Mouse (Mus musculus) lung, postnatal 25 days (tissue): ENCODE data around the gene Ssh2.

Experiments used
- DNase-seq: peaks from one replicate; pipeline ENCODE4 v3.0.0; 2022; ENCODE audit warnings: low spot score

Ssh2 gene

DNA sequence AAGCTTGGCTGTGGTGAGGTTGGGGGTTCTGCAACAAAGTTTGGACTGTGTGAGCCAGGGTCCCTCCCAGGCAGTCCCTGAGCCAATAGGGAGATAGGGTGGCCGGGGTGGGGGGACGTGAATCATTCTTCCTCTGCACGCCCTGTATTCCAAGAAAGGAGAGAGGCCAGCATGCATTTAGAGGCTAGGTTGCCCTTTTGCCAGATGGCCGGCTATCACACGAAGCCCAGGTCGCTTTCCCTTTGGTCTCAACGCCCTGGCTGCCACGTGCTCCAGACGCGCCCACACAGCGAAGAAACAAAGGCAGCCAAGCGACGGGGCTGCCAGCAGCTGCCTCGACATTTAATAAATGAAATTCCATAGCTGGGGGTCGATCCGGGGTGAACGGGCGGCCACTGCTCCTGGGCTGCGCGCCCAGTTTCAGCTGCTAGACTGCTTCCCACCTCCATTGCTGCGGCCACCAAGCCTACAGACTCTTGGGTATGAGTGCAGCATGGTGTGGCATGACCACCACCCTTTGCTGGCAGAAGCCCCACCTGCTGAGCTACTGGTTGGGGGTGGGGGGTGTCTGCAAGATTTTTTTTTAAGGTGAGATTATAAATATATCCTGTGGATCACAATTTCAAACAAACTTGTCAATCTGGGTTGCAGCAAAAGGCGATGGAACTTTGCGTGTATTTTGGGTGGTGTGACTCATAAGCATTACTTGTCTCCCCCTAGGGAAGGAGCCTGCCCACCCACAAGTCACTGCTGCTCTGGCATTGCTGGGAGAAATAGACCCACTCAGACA lies 275.6 kb downstream of the Ssh2 start:
- no peak for DNase-seq

DNA sequence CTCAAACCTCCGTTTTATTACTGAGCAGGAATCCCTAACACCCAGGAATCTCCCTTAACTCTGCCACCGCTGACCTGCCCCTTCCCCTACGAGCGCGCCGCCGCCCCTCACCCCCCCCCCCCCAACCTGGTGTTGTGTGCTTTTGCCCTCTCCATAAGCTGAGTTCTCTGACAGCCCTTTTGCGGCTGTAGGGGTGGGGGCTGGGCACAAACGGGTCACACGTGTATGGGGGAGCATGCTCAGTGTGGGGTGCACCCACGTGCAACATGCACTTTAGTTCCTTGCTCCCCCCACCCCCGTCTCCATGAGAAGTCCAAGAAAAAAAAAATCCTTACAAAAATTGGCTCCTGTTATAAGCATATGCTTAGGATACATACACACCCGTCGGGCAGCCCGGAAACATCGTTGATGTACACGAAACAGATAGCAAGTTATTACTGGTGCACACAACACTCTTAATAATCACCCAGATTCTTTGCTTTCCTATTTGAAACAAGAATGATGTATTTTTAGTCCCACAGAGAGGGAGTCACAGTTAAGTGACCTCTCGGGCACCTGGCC lies 276.3 kb downstream of the Ssh2 start:
- no peak for DNase-seq

DNA sequence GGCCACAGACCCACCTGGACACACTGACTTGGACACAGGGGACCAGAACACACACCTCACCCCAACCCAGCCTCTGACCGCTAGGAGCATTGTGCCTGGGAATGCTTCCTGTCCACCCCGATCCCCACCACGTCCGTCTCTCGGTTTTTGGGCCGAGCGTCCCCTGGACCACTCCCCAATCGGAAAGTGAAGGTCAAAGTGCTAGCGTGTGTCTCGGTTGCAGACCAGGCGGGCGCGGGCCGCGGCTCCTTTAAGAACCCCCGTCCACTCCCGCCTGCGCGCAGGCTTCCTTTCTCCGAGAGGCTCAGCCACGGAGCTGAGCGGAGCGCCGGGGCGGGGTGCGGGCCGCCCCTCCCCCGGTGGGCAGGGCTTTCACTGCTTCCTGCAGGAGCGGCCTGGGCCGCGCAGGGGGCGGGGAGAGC lies 276.8 kb downstream of the Ssh2 start:
- peak; percentile 95 for DNase-seq

DNA sequence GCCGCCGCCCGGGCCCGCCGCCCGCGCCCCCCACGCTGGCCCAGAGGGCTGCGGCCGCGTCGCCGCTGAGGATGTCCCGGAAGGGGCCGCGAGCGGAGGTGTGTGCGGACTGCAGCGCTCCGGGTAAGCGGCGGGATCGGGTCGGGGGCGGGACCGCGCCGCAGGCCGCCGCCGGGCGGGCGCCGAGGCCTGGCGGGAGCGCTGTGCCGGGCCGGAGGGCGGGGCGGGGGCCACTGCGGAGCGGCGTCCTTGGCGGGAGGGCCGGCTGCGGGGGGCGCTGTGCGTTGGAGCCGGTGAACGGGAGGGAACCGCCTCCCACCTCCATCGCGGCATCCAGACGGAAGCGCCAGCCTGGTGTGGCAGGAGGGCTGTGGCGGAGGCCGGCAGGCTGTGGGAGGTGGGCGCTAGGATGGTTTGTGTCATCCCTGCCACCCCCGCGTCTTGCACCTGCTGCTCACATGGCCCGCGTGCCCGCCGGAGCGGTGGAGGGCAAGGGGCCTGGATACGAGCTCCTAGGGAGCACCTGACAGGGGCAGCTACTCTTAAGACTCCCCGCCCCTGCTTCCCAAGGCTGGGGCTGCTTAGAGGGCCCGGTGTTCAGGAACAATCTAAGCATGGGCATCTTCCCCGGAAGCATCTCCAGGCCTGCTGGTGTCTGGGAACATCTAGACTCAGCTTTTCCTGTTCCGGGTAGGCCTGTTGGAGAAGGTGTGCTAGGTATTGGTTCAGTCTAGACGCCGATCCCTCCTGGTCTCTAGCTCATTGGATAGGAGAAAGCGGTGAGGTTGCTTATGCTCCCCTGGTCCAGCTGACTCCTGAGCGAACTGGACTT lies 277.6 kb downstream of the Ssh2 start, which contains the start of gene Git1:
Git1 (plus strand) TSS at position 51 of the 832 bp plus-strand sequence.
- DNase-seq: no peak

DNA sequence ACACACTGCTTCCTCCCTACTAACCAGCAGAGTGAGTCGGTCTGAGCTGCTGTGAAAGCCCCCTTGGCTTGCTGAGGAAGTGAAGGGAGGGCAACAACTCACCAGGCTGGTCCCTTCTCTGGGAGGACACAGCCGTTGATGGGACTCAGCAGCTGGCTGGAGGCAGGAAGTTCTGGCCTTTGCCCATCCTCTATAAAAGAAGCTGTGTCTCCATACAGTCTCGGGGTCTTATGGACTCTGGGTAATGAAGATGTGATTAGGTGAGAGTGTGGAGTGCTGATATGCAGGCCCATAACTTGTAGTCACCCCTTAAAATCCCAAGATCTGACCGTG lies 278.2 kb downstream of the Ssh2 start:
- no peak for DNase-seq

DNA sequence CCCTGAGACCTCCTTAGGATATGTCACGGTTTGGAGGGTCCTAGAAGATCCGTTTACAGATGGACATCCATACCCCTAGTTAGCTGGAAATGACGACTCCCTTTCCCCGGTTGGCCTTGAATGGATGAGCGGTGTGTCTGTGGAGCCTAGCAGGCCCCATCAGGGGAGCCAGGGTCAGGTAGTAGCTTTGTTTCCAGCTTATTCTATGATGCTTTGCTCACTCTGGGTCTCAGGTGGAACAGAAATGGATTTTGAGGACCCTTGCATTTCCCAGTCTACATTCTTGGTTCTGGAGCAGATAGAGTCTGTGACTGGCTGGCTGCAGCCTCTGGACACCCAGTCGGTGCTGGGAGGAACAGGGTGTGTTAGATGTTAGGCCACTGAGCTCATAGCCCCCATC lies 278.7 kb downstream of the Ssh2 start:
- no peak for DNase-seq

DNA sequence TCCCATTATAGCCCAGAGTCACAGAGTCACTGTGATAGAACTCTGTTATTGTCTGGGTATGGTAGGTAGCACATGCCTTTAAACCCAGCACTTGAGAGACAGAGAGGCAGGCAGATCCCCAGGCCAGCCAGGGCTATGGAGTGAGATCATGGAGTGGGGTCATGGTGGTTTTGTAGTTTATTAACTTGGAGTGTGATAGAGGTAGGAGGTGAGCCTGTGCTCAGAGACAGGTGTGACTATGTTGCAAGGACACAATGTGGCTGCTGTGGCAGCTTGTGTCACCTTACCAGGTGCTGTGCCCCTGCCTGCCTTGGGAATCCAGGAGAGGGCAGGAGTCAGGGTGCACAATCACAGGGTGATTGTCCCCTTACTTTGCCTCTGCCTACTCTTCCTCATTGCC lies 279.4 kb downstream of the Ssh2 start:
- no peak for DNase-seq

DNA sequence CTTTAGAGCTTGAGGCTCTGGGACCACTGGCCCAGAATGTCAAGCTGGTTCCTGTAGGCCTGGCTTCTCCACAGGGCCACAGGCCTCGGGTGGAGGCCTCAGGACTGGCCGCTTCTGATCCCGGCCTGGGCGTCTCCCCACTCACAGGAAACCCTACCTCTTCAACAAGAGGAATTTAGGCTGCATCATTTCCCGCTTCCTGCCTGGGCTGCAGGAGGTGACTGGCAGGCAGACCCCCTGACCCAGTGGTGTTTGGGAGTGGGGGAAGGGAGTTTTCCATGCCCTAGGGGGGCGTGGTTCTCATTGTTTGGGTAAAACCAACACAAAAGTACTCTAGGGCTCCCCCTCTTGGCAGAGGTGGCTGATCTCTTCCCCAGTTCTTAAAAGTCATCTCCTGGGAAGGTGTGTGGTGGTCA lies 281.3 kb downstream of the Ssh2 start:
- DNase-seq: peak; percentile 90

DNA sequence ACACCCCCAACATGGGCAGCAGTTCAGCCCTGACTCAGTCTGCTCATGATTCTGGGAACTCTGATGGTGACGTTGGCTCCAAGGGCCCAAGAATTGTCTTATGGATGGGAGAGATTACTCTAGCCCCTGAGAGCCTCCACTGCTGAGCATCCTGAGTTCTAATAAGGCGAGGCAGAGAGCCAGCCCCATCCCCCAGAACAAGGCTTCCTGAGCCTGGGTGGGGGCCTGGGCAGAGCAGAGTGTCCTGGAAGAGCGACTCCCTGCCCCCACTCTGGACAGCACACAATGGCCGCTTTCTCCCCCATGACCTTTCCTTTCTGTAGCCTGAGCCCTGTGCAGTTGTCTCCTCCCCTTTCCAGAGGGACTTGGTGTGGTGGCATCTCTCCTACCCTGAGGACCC lies 281.8 kb downstream of the Ssh2 start:
- DNase-seq: peak; percentile 72

DNA sequence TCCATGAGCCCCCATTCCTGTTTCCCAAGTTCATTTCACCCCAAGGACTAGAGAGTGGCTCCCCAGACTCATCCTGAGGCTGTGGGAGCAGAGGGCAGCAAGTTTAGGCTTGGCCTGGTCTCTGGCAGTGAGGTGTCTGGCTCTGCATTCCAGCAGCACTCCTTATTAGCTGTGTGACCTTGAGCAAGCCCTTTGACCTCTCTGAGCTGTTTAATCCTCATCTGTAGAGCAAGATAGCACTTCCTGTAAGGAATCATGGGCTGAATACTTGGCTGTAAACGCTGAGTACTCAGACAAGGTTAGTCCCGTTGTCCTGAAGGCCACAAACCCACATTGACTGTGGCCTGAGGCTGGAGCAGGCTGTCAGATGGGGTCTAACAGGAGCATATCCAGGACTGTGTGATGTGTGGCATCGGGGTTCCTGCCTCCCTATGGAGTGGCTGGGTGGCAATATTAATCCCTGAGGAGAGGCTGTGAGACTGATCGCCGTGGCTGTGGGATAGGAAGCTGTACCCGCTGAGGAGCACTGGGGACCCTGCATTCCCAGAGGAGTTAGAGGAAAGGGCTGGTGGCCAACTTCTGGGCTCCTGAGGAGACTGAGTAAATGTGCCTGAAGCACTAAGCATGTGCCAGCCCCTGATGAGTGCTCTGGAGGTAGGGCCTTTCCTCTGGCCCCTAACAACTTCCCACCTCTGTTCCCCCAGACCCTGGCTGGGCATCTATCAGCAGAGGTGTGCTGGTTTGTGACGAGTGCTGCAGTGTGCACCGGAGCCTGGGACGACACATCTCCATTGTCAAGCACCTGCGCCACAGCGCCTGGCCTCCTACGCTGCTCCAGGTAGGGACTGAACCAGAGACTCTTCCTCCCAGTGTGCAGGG lies 282.4 kb downstream of the Ssh2 start:
- no peak for DNase-seq

DNA sequence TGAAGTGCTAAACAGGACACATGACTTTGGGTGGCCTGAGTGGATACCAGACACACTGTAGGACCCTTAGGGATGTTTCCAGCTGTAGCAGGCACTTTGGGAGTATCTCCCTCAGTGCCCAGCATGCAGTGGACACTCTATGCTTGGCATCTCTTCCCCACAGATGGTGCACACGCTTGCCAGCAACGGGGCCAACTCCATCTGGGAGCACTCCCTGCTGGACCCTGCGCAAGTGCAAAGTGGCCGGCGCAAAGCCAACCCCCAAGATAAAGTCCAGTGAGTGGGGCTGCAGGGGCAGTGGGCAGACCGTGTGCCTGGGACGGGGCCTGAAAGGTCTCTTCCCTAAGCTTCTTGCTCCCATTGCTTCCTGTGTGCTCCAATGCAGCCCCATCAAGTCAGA lies 283.3 kb downstream of the Ssh2 start:
- DNase-seq: no peak

DNA sequence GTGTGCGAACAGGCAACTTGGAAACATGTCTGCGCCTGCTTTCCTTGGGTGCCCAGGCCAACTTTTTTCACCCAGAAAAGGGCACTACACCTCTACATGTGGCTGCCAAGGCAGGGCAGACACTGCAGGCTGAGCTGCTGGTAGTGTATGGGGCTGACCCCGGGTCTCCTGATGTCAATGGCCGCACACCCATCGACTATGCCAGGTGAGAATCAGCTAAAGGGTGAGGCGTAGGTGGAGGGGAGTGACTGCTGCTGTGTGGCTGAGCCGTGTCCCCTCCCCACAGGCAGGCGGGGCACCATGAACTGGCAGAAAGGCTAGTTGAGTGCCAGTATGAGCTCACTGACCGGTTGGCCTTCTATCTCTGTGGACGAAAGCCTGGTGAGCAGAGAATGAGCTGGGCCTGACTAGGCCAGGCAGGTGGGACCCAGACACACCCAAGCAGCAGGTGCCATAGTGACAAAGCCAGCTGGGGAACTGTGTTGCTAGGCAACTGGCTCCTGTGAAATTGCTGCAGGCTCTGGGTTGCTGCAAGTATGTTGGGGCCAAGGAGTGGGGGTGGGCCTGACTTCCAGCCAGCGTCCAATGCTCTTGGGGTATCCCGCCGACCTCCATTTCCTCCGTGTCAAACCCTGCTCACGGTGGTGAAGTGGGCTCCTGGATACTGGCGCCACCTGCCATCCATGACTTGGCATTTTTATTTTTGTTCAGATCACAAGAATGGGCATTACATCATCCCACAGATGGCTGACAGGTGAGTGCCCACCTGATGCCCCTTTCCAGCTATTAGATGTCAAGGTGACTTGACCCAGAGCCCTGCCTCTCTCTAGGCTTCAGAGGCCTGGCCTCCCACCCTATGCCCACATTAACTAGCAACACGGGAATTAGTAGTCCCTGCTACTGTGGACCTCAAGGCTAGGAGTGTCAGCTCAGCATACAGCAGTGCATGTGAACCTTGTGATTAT lies 284.6 kb downstream of the Ssh2 start:
- no peak for DNase-seq

DNA sequence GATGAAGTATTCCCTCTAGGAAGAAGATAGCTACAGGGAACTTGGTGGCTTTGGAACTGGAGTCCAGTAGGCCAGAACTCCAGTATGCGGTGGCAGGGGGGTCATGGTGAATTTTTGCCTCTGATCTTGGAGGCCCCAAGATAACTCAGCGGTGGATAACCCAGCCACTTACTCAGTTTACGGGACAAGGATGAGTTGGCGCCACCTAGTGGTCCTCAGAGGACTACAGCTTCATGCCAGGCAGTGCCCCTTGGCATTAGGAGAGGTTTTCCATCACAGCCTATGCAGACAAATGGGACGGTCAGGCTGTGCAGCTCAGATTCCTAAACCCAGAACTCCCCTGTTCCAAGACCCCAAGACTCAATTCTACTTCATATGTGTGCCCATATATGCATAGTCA lies 285.3 kb downstream of the Ssh2 start:
- peak; percentile 82 for DNase-seq

DNA sequence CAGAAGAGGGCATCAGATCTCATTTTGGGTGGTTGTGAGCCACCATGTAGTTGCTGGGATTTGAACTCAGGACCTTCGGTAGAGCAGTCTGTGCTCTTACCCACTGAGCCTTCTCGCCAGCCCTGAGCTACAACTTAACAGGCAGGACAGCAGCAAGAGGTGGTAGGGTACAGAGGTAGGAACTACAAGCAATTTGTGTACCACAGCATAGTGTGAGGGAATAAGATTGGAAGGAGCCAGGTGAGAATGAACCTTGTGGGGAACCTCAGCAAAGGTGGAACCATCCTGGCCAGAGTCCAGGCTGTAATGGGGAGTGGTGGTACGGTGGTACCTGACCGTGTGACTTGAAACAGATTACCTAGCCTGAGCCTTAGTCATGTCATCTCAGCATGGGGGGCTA lies 285.9 kb downstream of the Ssh2 start:
- no peak for DNase-seq

DNA sequence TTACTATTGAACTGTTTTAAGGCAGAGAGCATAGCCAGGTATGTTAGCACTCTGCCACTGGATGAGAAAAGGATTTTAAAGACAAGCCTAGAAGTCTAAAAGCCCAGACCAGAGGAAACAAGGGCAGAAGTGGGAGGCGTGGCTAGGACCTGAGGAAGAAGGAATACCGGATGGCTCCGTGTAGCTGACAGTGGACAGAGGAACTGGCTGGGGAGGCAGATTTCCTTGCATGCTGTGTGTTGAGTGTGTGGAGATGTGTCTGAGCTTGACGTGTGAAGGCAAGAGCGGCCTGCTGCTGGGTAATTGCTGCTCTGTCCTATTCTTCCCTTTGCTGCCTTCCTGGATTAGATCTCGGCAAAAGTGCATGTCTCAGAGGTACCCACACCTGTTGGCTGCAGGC lies 286.4 kb downstream of the Ssh2 start:
- no peak for DNase-seq

DNA sequence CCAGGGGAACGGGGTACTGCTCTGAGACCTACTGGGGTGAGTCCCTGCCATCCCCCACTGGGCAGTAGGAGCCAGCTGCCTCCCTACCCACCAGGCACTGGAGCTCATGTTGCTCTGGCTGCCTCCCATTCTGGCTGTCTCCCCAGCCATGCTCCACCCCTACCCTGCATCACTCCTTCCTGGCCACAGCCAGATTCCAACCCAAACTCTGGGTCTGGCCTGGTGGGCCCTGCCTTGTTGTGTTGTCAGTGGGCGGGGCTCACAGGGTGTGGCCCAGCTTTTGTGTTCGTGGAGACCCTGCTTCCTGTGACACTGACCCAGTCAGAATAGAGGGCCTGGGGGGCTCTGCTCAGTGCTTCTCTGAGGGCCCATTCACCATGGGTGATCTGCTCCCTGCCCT lies 287.4 kb downstream of the Ssh2 start:
- DNase-seq: no peak

DNA sequence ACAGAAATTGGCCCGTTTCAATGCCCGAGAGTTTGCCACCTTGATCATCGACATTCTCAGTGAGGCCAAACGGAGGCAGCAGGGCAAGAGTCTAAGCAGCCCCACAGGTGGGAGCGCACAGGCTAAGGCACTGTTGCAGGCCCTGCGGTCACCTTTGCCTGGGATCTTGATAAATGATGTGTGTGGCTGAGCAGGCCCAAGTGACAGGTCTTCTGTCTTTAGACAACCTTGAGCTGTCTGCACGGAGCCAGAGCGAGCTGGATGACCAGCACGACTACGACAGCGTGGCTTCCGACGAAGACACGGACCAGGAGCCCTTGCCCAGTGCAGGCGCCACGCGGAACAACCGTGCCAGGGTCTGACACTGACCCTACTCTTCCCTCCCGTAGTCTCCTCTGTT lies 288.3 kb downstream of the Ssh2 start:
- DNase-seq: no peak

DNA sequence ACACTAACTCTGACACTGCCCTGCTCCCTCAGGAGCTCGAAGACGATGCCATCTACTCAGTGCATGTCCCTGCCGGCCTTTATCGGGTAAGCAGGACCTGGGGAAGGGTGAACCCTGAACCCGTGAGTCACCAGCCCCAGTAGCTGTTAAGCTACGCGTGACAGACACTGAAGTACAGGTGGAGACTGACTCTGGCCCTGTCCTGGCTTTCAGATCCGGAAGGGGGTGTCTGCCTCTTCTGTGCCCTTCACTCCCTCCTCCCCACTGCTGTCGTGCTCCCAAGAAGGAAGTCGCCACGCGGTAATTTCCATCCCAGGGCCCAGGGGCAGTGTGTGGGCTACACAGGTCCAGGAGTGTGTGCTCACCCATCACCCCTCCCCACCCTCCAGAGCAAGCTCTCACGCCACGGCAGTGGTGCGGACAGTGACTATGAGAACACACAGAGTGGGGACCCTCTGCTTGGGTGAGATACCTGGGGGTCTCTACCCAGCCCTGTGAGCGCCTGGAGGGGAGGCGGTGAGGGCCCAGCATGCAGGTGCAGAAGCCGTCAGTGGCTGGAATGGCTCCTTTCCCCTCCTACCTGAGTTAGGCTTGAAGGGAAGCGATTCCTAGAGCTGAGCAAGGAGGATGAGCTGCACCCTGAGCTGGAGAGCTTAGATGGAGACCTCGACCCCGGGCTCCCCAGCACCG lies 289.3 kb downstream of the Ssh2 start:
- no peak for DNase-seq

DNA sequence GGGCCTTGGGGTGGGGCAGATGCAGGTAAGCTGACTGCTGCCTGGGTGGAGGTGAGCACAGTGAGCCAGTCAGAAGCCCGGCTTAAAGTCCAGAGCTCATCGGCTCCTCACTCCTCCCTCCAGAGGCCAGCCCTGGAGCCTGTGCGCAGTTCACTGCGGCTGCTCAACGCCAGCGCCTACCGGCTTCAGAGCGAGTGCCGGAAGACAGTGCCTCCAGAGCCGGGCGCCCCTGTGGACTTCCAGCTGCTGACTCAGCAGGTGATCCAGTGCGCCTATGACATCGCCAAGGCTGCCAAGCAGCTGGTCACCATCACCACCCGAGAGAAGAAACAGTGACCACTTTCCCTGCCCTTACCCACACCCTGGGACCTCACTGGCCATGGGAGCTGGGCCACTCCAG lies 290.2 kb downstream of the Ssh2 start:
- DNase-seq: no peak

DNA sequence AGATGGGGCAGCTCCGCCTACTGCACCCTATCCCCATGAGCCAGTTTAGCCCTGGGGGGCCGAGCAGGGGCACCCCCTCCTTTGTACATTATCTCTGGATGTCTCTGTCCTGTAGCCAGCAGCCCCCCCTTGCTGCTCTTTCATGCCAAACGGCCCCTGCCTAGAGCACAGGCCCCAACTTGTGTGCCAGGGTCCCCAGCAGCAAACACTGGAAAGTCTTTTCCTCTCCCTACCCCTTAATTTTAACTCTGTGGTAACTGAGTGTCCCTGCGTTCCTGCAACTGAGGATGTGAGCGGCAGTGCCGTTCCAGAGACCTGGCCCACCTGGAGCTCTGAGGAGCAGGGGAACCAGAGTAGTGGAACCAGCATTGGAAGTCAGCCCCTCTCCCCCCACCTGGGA lies 290.9 kb downstream of the Ssh2 start:
- no peak for DNase-seq
